Mouse (Mus musculus) heart, postnatal 36 days (tissue): ENCODE measurements around the gene Faap20. TPM values are rescaled to one million over a fixed set of nuclear protein-coding genes. Genes with fewer than 3 reads are reported as not detected.

ENCODE experiments used
- DNase-seq, 2 experiments: peaks; one replicate each; pipeline ENCODE4 v3.0.0; 2021 to 2022
- intact Hi-C: fragments of 180-260 bp; cut with DNase I; formaldehyde crosslinking; loops from one replicate; pipeline ENCODE4 v1.15.1; 2025
- total RNA-seq, 2 experiments: library from RNA; stranded (reverse); gene quantifications; 2 replicates each; pipeline ENCODE4 v1.2.3; 2021

Gene Faap20
- total RNA-seq, 2 experiments from 2014 or later = 14.5 to 18.3 TPM

DNA sequence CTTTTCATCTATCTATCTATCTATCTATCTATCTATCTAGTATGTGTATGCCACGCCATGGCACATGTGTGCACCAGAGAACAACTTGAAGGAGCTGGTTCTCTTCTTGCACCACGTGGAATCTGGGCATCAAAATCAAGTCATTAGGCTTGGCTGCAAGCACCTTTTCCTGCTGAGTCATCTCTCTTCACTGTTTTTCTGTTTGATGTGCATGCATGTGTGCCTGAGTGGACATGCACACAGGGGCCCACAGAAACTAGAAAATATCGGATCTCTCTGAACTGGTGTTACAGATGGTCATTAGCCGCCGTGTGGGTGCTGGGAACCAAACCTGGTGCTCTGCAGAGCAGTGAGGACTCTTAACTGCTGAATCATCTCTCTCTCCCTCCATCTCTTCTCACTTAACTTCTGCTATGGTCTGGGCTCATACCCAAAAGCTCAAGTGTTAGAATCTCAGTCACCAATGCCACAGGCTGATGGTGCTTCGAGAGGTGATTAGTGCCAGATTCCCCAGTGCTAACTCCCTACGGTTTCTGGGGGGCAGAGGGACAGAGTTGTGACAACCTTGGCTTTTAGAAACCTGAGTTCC, 55.0 kb downstream of the Faap20 start:
- DNase-seq = no peak
- intact Hi-C loops = loop anchor here (5.0 kb wide), 1 partner anchor 52 kb away; no protein-coding TSS in a partner anchor

DNA sequence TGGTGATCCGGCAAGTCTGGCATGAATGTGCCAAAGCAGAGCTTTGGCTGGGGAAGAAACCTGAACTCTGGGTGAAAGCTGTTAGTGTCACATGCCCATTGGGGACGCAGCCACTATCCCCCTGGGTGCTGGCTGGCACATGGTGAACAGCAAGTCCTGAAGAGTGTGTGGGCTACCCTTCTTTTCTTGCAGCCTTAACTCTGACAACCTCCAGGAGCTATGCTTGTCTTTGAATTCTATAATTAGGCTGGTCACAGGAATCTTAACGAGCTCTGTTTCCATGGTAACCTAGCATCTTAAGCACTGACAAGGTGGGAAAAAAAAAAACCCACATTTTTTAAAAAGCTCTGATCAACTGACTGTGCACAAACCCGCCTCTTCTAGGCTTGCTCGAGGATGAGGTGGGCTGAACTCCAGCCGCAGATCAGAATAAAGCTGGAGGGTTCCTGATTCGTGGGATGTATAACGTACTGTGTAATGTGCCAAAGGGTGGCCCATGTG, 56.0 kb downstream of the Faap20 start:
- intact Hi-C loops = loop anchor here (5.0 kb wide), 1 partner anchor 53 kb away; no protein-coding TSS in a partner anchor

More for the DNA sequence above, 56.0 kb downstream of the Faap20 start:
- no peak for DNase-seq

Other genes starting within 250 kb of the Faap20 start
- gene Plch2, start 193.0 kb upstream of the Faap20 start, total RNA-seq = not detected
- 10 to 100 TPM; 19.4 to 23.1 TPM for gene Pex10, start 182.8 kb upstream of the Faap20 start, total RNA-seq
- 10 to 100 TPM; 67.0 to 72.9 TPM for gene Rer1, start 163.4 kb upstream of the Faap20 start, total RNA-seq
- gene Morn1, start 163.2 kb upstream of the Faap20 start, total RNA-seq = 1 to 10 TPM in 1 of 2 experiments, under 1 TPM in 1; 0.89 to 1.7 TPM
- gene Ski, start 27.2 kb upstream of the Faap20 start, total RNA-seq = 10 to 100 TPM; 53.3 to 56.8 TPM
- 1 to 10 TPM; 1.7 to 2.8 TPM for gene Prkcz, start 111.6 kb downstream of the Faap20 start, total RNA-seq
- not detected for gene Gabrd, start 148.3 kb downstream of the Faap20 start, total RNA-seq
- gene Cfap74, start 159.4 kb downstream of the Faap20 start, total RNA-seq = under 1 TPM; 0.19 to 0.22 TPM
- gene Tmem52, start 219.3 kb downstream of the Faap20 start, total RNA-seq = 1 to 10 TPM; 4.5 to 10.0 TPM
- gene Gnb1, start 241.6 kb downstream of the Faap20 start, total RNA-seq = 100 to 1,000 TPM; 176 to 187 TPM